Mouse (Mus musculus): ENCODE measurements around the gene Slc48a1. TPM values are rescaled to one million over a fixed set of nuclear protein-coding genes. Genes with fewer than 3 reads are reported as not detected.

The Slc48a1 gene
- polyA plus RNA-seq, 1 experiment from 2014 or later, result 98.9 TPM

DNA sequence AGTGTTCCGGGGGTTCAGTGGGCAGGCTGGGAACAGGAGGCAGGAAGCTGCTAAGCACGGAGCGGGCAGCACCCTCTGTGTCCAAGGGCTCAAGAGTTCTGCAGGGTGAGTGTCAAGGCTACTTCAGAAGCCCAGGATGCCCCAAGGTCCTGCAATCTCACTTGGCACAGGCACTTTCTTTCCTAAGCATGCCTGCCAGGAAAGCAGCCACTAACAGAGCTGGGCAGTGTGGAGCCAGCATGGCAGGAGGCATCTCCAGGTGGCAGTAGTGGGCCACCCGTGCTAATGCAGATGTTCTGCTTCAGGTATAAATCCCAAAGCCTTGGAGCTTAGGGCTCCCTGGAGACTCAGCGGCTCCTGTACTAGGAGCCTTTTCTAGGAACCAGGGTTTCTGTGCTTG lies 31.6 kb downstream of the Slc48a1 start:
- Histone ChIP-seq H3K27me3 (ENCODE audit: control insufficient read depth, insufficient read depth, low read depth, low read length) (no peaks in the 10 kb centered on the region), H3K27ac (ENCODE audit: low read length) (no peak overlapping the region), H3K36me3 (ENCODE audit: control insufficient read depth, insufficient read depth) (no peaks in the 10 kb centered on the region), H3K4me2 (ENCODE audit: low read depth, low read length) (no peak overlapping the region), H3K4me3 (ENCODE audit: low read depth, low read length) (no peak overlapping the region), H3K9ac (ENCODE audit: low read depth, low read length) (no peak overlapping the region), H3K9me3 (replicated peaks; ENCODE audit: control insufficient read depth, low read length) (no peaks in the 10 kb centered on the region), H3K4me1 (ENCODE audit: control insufficient read depth, low read depth, low read length) (no peaks in the 10 kb centered on the region; the same call in 1 of the 2 replicates)
- no peak for ATAC-seq (ENCODE audit: low read depth)
- WGBS (ENCODE audit: insufficient replicate concordance), result 84% methylated on average over 5 of the region's 5 CpGs

- Histone ChIP-seq H3K4me1 (ENCODE audit: control insufficient read depth, low read depth, low read length) (no peaks in the 10 kb centered on the region; the same call in 1 of the 2 replicates), H3K27me3 (ENCODE audit: control insufficient read depth, insufficient read depth, low read depth, low read length) (no peaks in the 10 kb centered on the region), H3K4me2 (ENCODE audit: low read depth, low read length) (no peak overlapping the region), H3K9ac (ENCODE audit: low read depth, low read length) (no peak overlapping the region), H3K27ac (ENCODE audit: low read length) (no peak overlapping the region), H3K4me3 (ENCODE audit: low read depth, low read length) (no peak overlapping the region), H3K9me3 (replicated peaks; ENCODE audit: control insufficient read depth, low read length) (no peaks in the 10 kb centered on the region), H3K36me3 (ENCODE audit: control insufficient read depth, insufficient read depth) (no peaks in the 10 kb centered on the region)
- WGBS (ENCODE audit: insufficient replicate concordance), result 66% methylated on average over 5 of the region's 5 CpGs
- no peak for ATAC-seq (ENCODE audit: low read depth)
Observed at GRCm38 (mm10) chr15:97810399-97810798, 32.1 kb downstream of the Slc48a1 start.

GRCm38 (mm10) chr15:97811307-97811706 lies 33.0 kb downstream of the Slc48a1 start:
- H3K4me1 ChIP-seq (ENCODE audit: control insufficient read depth, low read depth, low read length), result no peaks in the 10 kb centered on the region; the same call in 1 of the 2 replicates
- H3K9ac ChIP-seq (ENCODE audit: low read depth, low read length), result no peak overlapping the region
- H3K27ac ChIP-seq (ENCODE audit: low read length), result no peak overlapping the region
- H3K4me2 ChIP-seq (ENCODE audit: low read depth, low read length), result no peak overlapping the region
- no peak for ATAC-seq (ENCODE audit: low read depth)
- H3K9me3 ChIP-seq (replicated peaks; ENCODE audit: control insufficient read depth, low read length), result no peaks in the 10 kb centered on the region
- no peak overlapping the region for H3K4me3 ChIP-seq (ENCODE audit: low read depth, low read length)
- 78% methylated on average over 9 of the region's 9 CpGs for WGBS (ENCODE audit: insufficient replicate concordance)
- no peaks in the 10 kb centered on the region for H3K36me3 ChIP-seq (ENCODE audit: control insufficient read depth, insufficient read depth)
- no peaks in the 10 kb centered on the region for H3K27me3 ChIP-seq (ENCODE audit: control insufficient read depth, insufficient read depth, low read depth, low read length)

DNA sequence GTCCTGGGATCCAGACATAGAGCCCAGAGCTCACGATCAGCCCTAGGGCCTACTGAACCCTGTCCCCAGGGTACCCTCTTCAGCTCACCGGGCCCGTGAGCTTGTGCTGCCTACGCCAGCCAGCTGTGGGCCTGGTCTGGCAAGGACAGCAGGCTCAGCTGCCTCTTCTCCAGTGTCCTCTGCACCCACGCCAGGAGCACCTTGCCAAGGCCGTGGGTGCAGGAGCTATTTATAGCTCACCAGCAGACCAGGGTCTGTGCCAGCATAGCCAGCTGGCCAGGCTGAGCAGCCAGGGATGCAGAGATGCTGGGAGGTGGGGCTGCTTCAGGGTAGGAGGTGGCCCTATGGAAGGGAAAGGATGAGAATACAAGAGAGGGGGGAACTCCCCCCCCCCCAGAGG lies 33.8 kb downstream of the Slc48a1 start:
- Histone ChIP-seq H3K9me3 (replicated peaks; ENCODE audit: control insufficient read depth, low read length) (no peaks in the 10 kb centered on the region), H3K27me3 (ENCODE audit: control insufficient read depth, insufficient read depth, low read depth, low read length) (no peaks in the 10 kb centered on the region), H3K4me2 (ENCODE audit: low read depth, low read length) (no peak overlapping the region), H3K36me3 (ENCODE audit: control insufficient read depth, insufficient read depth) (no peaks in the 10 kb centered on the region), H3K4me3 (ENCODE audit: low read depth, low read length) (no peak overlapping the region), H3K27ac (ENCODE audit: low read length) (no peak overlapping the region), H3K9ac (ENCODE audit: low read depth, low read length) (no peak overlapping the region), H3K4me1 (ENCODE audit: control insufficient read depth, low read depth, low read length) (no peaks in the 10 kb centered on the region; the same call in 1 of the 2 replicates)
- ATAC-seq (ENCODE audit: low read depth), result 0 out of 2 replicates have a peak, but pooled peaks have one; percentile 7
- WGBS (ENCODE audit: insufficient replicate concordance), result 70% methylated on average over 6 of the region's 6 CpGs

DNA sequence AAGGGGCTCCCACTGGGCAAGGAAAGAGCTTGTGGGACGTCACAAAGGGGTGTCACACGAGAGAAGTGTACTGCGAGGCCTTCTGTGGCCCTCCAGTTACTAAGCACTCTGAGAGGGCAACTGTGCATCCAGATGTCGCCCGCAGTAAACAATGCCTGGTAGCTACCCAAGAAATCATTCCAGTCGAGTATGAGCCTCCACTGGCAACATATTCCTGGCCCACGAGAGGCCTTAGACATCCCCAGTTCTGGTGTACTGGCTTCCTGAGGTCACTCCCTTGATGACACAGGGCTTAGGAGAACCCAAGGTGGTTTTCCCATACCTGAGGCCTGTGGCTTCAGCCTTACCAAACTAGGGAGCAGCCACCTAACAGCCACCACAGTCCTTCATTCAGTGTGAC lies 34.6 kb downstream of the Slc48a1 start:
- H3K27ac ChIP-seq (ENCODE audit: low read length), result no peak overlapping the region
- H3K4me2 ChIP-seq (ENCODE audit: low read depth, low read length), result no peak overlapping the region
- ATAC-seq (ENCODE audit: low read depth), result no peak
- H3K4me1 ChIP-seq (ENCODE audit: control insufficient read depth, low read depth, low read length), result no peaks in the 10 kb centered on the region; the same call in 1 of the 2 replicates
- no peak overlapping the region for H3K9ac ChIP-seq (ENCODE audit: low read depth, low read length)
- no peaks in the 10 kb centered on the region for H3K36me3 ChIP-seq (ENCODE audit: control insufficient read depth, insufficient read depth)
- no peaks in the 10 kb centered on the region for H3K9me3 ChIP-seq (replicated peaks; ENCODE audit: control insufficient read depth, low read length)
- no peaks in the 10 kb centered on the region for H3K27me3 ChIP-seq (ENCODE audit: control insufficient read depth, insufficient read depth, low read depth, low read length)
- H3K4me3 ChIP-seq (ENCODE audit: low read depth, low read length), result no peak overlapping the region
- WGBS (ENCODE audit: insufficient replicate concordance), result 63% methylated on average over 7 of the region's 7 CpGs

GRCm38 (mm10) chr15:97813452-97814204 lies 35.3 kb downstream of the Slc48a1 start:
- 64% methylated on average over 21 of the region's 21 CpGs for WGBS (ENCODE audit: insufficient replicate concordance)
- no peak overlapping the region for H3K9ac ChIP-seq (ENCODE audit: low read depth, low read length)
- ATAC-seq (ENCODE audit: low read depth), result no peak
- no peaks in the 10 kb centered on the region for H3K27me3 ChIP-seq (ENCODE audit: control insufficient read depth, insufficient read depth, low read depth, low read length)
- H3K4me1 ChIP-seq (ENCODE audit: control insufficient read depth, low read depth, low read length), result no peaks in the 10 kb centered on the region; the same call in 1 of the 2 replicates
- H3K27ac ChIP-seq (ENCODE audit: low read length), result no peak overlapping the region
- H3K4me2 ChIP-seq (ENCODE audit: low read depth, low read length), result no peak overlapping the region
- H3K36me3 ChIP-seq (ENCODE audit: control insufficient read depth, insufficient read depth), result no peaks in the 10 kb centered on the region
- H3K4me3 ChIP-seq (ENCODE audit: low read depth, low read length), result no peak overlapping the region
- H3K9me3 ChIP-seq (replicated peaks; ENCODE audit: control insufficient read depth, low read length), result no peaks in the 10 kb centered on the region

DNA sequence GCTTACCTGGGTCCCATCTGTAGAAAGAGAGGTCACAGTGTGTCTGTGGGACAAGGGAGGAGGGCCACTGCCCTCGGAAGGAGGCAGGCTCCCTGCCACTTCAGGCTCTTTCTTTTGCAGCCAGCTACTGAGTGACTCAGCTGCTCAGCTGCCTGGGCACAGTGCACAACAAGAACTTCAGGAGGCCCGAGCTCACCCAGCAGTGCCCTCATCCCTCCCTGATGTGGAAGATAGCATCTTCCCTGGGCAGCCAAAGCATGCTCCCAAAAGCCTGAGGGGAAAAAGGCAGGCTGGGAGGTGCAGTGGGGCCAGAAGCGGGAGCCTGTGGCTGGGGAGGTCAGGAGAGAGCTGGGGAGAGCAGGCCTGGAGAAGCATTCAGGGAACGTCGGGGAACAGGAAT lies 36.4 kb downstream of the Slc48a1 start:
- Histone ChIP-seq H3K4me2 (ENCODE audit: low read depth, low read length) (no peak overlapping the region), H3K4me1 (ENCODE audit: control insufficient read depth, low read depth, low read length) (no peaks in the 10 kb centered on the region; the same call in 1 of the 2 replicates), H3K36me3 (ENCODE audit: control insufficient read depth, insufficient read depth) (no peaks in the 10 kb centered on the region), H3K27ac (ENCODE audit: low read length) (no peak overlapping the region), H3K4me3 (ENCODE audit: low read depth, low read length) (no peak overlapping the region), H3K27me3 (ENCODE audit: control insufficient read depth, insufficient read depth, low read depth, low read length) (no peaks in the 10 kb centered on the region), H3K9ac (ENCODE audit: low read depth, low read length) (no peak overlapping the region), H3K9me3 (replicated peaks; ENCODE audit: control insufficient read depth, low read length) (no peaks in the 10 kb centered on the region)
- 50% methylated on average over 5 of the region's 5 CpGs for WGBS (ENCODE audit: insufficient replicate concordance)
- ATAC-seq (ENCODE audit: low read depth), result no peak

GRCm38 (mm10) chr15:97815254-97815653 lies 36.9 kb downstream of the Slc48a1 start:
- Histone ChIP-seq H3K27ac (ENCODE audit: low read length) (no peak overlapping the region), H3K36me3 (ENCODE audit: control insufficient read depth, insufficient read depth) (no peaks in the 10 kb centered on the region), H3K4me2 (ENCODE audit: low read depth, low read length) (no peak overlapping the region), H3K9ac (ENCODE audit: low read depth, low read length) (no peak overlapping the region), H3K4me1 (ENCODE audit: control insufficient read depth, low read depth, low read length) (no peaks in the 10 kb centered on the region; the same call in 1 of the 2 replicates), H3K4me3 (ENCODE audit: low read depth, low read length) (no peak overlapping the region), H3K9me3 (replicated peaks; ENCODE audit: control insufficient read depth, low read length) (no peaks in the 10 kb centered on the region), H3K27me3 (ENCODE audit: control insufficient read depth, insufficient read depth, low read depth, low read length) (no peaks in the 10 kb centered on the region)
- 57% methylated on average over 4 of the region's 4 CpGs for WGBS (ENCODE audit: insufficient replicate concordance)
- no peak for ATAC-seq (ENCODE audit: low read depth)

DNA sequence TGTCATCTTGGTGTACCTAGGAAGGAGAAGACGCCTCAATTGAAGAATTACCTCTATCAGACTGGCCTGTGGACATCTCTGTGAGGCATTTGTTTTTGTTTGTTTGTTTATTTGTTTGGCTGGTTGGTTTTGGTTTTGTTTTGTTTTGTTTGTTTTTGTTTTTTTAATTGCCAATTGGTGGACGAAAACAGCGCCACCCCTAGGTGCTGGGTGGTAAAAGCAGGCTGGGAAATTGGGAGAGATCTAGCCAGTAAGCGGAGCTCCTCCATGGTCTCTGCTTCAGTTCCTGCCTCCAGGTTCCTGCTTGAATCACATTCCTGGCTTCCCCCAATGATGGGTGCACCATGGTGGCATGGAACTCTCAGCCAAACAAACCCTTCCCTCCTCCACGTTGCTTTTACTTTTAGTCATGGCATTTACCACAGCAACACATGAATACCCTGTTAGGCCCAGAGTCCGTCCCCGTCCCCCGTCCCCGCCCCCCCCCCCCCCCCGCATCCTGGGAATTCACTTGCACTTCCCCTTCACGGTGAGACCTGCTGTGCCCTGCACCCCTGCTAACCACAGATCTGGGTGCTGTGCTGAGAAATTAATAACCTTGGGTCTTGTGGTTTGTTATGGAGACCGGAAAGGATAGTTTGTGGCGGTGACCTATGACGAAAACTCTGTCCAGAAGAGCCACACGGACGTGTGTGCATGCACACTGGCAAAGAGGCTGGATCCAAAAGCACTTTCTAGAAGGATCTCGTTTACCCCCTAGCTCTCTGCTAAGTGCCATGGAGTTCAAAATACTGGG lies 38.1 kb downstream of the Slc48a1 start:
- no peaks in the 10 kb centered on the region for H3K27me3 ChIP-seq (ENCODE audit: control insufficient read depth, insufficient read depth, low read depth, low read length)
- no peak overlapping the region for H3K9ac ChIP-seq (ENCODE audit: low read depth, low read length)
- 50% methylated on average over 17 of the region's 17 CpGs for WGBS (ENCODE audit: insufficient replicate concordance)
- H3K4me1 ChIP-seq (ENCODE audit: control insufficient read depth, low read depth, low read length), result peaks cover under 1% of the 10 kb centered on the region
- H3K9me3 ChIP-seq (replicated peaks; ENCODE audit: control insufficient read depth, low read length), result no peaks in the 10 kb centered on the region
- no peak for ATAC-seq (ENCODE audit: low read depth)
- no peaks in the 10 kb centered on the region for H3K36me3 ChIP-seq (ENCODE audit: control insufficient read depth, insufficient read depth)
- H3K4me2 ChIP-seq (ENCODE audit: low read depth, low read length), result no peak overlapping the region
- no peak overlapping the region for H3K4me3 ChIP-seq (ENCODE audit: low read depth, low read length)
- H3K27ac ChIP-seq (ENCODE audit: low read length), result no peak overlapping the region
